Mouse (Mus musculus) olfactory bulb, adult 2 months (tissue): Measurements from ENCODE around the gene Klf2.

Source experiments
- CTCF ChIP-seq: fragments of 200-500 bp; IDR thresholded peaks from 2 replicates; pipeline ENCODE4 v1.5.1; 2012; ENCODE audit warnings: low read depth, mild to moderate bottlenecking, low read length, moderate library complexity; ENCODE audit not compliant: insufficient read depth
- POLR2A ChIP-seq: fragments of 200-500 bp; IDR thresholded peaks from 2 replicates; pipeline ENCODE4 v1.6.1; 2012; ENCODE audit warnings: mild to moderate bottlenecking, low read depth, low read length, moderate library complexity; ENCODE audit not compliant: insufficient read depth

- TF ChIP-seq POLR2A = no peak
- no peak for TF ChIP-seq CTCF
Observed at GRCm38 (mm10) chr8:72303633-72304032, 15.2 kb upstream of the Klf2 start.
